Mouse (Mus musculus) neural tube, embryonic 12.5 days (tissue): ENCODE data around the gene Apol9b. TPM values are rescaled to one million over a fixed set of nuclear protein-coding genes. Genes with fewer than 3 reads are reported as not detected.

Source experiments
- ATAC-seq: fragments of 200-750 bp; cut with Nextera tagmentation; 2 replicates; pipeline ENCODE4 v1.8.0; 2017; ENCODE audit warnings: low read depth, mild to moderate bottlenecking, moderate TSS enrichment, moderate library complexity; ENCODE audit not compliant: low FRiP score
- H3K27ac ChIP-seq: fragments of 300-500 bp; sonication (generic); 2 replicates; pipeline ENCODE4 v1.5.1; 2016
- H3K27me3 ChIP-seq: fragments of 300-500 bp; sonication (generic); replicated peaks from 2 replicates; pipeline ENCODE4 v1.6.1; 2016; ENCODE audit warnings: mild to moderate bottlenecking
- H3K36me3 ChIP-seq: fragments of 300-500 bp; sonication (generic); 2 replicates; pipeline ENCODE4 v1.6.1; 2016; ENCODE audit warnings: mild to moderate bottlenecking
- H3K4me1 ChIP-seq: fragments of 300-500 bp; sonication (generic); 2 replicates; pipeline ENCODE4 v1.6.1; 2016
- H3K4me2 ChIP-seq: fragments of 300-500 bp; sonication (generic); replicated peaks from 2 replicates; pipeline ENCODE4 v1.6.1; 2016; ENCODE audit warnings: mild to moderate bottlenecking
- H3K4me3 ChIP-seq: fragments of 300-500 bp; sonication (generic); 2 replicates; pipeline ENCODE4 v1.5.1; 2016
- H3K9ac ChIP-seq: fragments of 300-500 bp; sonication (generic); 2 replicates; pipeline ENCODE4 v1.6.1; 2016; ENCODE audit warnings: mild to moderate bottlenecking
- H3K9me3 ChIP-seq: fragments of 300-500 bp; sonication (generic); 2 replicates; pipeline ENCODE4 v1.6.1; 2016; ENCODE audit warnings: mild to moderate bottlenecking
- WGBS: fragments of 180-500 bp; shearing (Covaris S2); methylation state at CpG from one replicate; pipeline ENCODE4 v1.1.7; 2016; 5-methylcytosine and 5-hydroxymethylcytosine counted together
- polyA plus RNA-seq: library from polyadenylated mRNA; unstranded; fragments of >200 nt; fragmentation: Nextera tagmentation; extraction: Ambion mirVana; gene quantifications from 2 replicates; pipeline ENCODE4 v1.2.1, GENCODE M21; 2016

The Apol9b gene
- polyA plus RNA-seq, 1 experiment from 2014 or later: not detected

DNA sequence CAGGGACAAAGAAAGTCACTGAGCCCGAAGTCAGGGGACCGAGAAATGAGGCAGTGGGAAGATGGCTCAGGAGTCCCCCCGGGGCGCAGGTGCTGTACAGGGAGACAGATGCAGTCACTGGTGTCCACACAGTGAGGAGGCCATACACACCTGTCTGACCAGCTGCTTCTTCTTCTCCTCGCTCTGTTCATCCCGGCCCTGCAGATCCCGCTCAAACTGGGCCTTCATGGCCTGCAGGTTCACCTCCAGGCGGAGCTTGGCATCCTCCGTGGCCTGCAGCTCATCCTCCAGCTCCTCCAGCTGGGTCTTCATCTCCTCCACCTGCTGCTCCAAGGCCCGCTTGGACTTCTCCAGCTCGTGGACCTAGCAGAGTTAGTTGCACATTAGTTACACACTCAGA lies 38.1 kb downstream of the Apol9b start:
- WGBS: 91% methylated on average over 11 of the region's 11 CpGs
- H3K36me3 ChIP-seq: peaks cover 100% of the 10 kb centered on the region

DNA sequence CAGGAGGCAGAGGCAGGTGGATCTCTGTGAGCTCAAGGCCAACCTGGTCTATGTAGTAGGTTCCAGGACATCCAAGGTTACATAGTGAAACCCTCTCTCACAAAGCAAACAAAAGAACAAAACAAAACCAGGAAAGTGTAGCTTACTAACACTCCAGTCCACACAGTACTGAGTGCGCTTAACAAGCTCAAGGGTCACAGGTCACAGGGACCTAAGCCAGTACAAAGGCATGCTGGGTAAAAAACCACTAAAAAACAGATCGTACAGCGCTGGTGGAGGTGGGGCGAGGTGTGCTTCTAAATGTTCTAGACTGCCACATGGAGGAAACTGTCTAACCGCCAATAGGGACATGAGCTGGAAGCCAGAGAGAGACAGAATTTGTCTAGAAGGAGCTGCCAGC lies 41.5 kb downstream of the Apol9b start:
- Histone ChIP-seq H3K9ac (no peak overlapping the region), H3K4me2 (no peak overlapping the region), H3K27ac (no peak overlapping the region), H3K4me1 (no peaks in the 10 kb centered on the region), H3K9me3 (no peaks in the 10 kb centered on the region), H3K27me3 (no peaks in the 10 kb centered on the region), H3K4me3 (no peak overlapping the region), H3K36me3 (peaks cover 95% of the 10 kb centered on the region)
- 92% methylated on average over 5 of the region's 5 CpGs for WGBS
- no peak for ATAC-seq

More for the DNA sequence above, 38.1 kb downstream of the Apol9b start:
- Histone ChIP-seq H3K4me3 (no peak overlapping the region), H3K4me2 (no peak overlapping the region), H3K4me1 (no peaks in the 10 kb centered on the region), H3K27me3 (no peaks in the 10 kb centered on the region), H3K9ac (no peak overlapping the region), H3K9me3 (no peaks in the 10 kb centered on the region), H3K27ac (no peak overlapping the region)
- ATAC-seq: no peak

DNA sequence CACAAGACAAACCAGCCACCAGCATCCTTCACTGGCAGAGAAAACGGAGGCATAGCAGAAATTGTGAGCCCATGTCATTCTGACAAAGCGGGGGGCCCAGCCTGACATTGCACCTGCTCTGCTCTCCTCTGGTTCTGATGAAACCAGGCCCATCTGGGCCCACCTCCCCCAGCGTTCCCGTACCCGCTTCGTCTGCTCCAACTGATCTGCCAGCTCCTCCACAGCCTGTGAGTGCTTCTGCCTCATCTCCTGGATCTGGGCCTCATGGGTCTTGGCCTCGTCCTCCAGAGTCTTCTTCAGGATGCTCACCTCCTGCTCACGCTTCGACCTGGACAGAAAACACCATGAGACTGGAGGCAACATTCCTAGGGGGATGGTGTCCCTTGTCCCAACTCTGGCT lies 42.1 kb downstream of the Apol9b start:
- no peaks in the 10 kb centered on the region for H3K9me3 ChIP-seq
- no peaks in the 10 kb centered on the region for H3K4me1 ChIP-seq
- H3K4me3 ChIP-seq: no peak overlapping the region
- ATAC-seq: no peak
- H3K36me3 ChIP-seq: peaks cover 89% of the 10 kb centered on the region
- H3K4me2 ChIP-seq: no peak overlapping the region
- H3K27me3 ChIP-seq: no peaks in the 10 kb centered on the region
- H3K27ac ChIP-seq: no peak overlapping the region
- WGBS: 92% methylated on average over 9 of the region's 9 CpGs
- no peak overlapping the region for H3K9ac ChIP-seq

DNA sequence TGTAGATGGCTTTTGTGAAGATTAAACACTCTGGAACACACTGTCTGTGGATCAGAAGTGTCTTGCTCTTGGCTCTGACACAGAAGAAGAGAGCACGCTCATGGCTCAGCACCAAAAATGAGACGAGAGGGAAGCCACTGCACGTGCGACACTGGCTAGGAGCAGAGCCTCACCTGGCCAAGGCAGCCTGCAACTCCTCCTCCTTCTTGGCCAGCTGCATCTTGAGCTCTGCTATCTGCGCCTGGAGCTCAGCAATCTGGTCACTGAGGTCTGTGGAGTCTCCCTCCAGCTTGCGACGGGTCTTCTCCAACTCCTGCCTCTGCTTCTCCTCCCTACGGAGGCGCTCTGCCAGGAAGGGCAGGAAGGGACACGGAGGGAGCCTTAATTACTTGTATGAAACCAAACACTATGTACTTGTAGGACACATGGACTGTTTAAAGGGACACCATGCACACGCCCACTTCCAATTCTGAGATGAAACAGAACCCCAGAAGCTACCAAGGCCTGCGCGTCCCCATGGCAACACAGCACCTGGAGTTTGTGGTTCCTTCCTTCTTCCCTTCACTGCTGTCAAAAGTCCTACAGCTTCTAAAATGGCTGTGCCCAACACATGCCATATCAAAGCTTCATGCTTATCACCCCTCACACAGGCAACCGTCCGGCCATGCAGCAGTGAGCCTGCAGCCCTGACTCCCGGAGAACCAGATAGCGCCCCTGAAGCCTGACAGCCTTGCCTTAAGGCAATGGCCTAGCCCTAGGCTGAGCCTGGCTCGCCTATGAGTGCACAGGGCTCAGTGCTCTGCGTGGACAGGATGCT lies 44.5 kb downstream of the Apol9b start:
- Histone ChIP-seq H3K27ac (no peak overlapping the region), H3K9ac (no peak overlapping the region), H3K4me3 (no peak overlapping the region), H3K4me2 (no peak overlapping the region), H3K9me3 (no peaks in the 10 kb centered on the region), H3K4me1 (no peaks in the 10 kb centered on the region), H3K27me3 (no peaks in the 10 kb centered on the region), H3K36me3 (peaks cover 86% of the 10 kb centered on the region)
- ATAC-seq: no peak
- WGBS: 94% methylated on average over 19 of the region's 19 CpGs

DNA sequence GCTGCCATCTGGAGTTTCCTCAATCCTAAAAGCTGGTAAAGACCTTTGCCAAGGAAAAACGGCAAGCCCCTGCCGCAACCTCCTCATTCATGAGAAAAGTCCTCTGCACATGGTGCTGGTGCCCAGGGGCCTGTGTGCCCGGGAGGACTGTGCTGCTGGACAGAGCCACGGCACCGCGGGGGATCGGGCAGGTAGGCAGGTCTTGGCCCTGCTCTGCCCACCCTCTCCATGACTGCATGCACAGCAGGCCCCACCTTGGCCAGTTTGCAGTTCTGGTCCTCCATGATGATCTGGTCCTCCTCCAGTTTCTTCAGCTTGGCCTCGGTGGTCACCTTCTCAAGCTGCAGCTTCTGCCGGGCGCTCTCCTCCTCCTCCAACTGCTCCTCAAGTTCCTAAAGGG lies 45.5 kb downstream of the Apol9b start:
- H3K4me1 ChIP-seq: no peaks in the 10 kb centered on the region
- no peak overlapping the region for H3K4me2 ChIP-seq
- no peak overlapping the region for H3K9ac ChIP-seq
- peaks cover 84% of the 10 kb centered on the region for H3K36me3 ChIP-seq
- no peaks in the 10 kb centered on the region for H3K9me3 ChIP-seq
- H3K27me3 ChIP-seq: no peaks in the 10 kb centered on the region
- H3K4me3 ChIP-seq: no peak overlapping the region
- WGBS: 97% methylated on average over 10 of the region's 10 CpGs
- ATAC-seq: no peak
- H3K27ac ChIP-seq: no peak overlapping the region

DNA sequence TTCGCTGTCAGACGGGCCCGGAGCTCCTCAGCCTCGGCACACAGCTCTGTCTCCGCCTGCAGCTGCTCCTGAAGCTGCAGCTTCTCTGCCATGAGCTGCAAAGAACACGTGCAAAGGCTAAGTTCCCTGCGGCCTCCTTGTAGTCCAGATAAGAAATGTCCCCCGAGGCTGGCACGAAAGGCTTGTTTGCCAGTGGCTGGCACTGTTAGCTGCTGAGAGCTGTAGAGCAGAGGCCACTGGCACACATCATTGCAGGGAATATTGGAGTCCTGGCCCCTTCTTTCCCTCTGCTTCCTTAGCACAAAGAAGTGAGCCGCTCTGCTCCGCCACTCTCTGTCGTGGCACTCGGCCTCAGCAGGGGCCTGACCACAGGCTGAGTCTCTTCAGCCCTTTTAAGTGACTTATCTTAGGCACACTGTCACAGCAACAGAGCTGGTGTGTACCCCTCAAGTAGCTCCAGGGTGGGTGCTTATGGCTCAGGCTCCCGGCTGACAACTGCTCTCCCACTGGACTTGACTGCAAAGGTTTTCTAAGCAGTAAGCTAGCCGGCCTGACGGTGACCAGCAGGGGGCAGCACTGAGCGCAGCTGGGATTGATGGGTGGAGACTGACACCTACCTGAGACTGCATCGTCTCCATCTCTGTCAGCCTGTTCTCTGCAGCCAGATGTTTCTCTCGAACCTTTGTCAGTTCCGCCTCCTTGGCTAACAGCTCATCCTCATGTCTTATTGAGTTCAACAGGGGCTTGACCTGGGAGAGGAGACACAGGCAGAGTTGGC lies 46.5 kb downstream of the Apol9b start:
- 71% methylated on average over 20 of the region's 20 CpGs for WGBS
- Histone ChIP-seq H3K9ac (no peak overlapping the region), H3K27me3 (no peaks in the 10 kb centered on the region), H3K9me3 (no peaks in the 10 kb centered on the region), H3K27ac (no peak overlapping the region), H3K4me2 (no peak overlapping the region), H3K36me3 (peaks cover 84% of the 10 kb centered on the region), H3K4me1 (no peaks in the 10 kb centered on the region), H3K4me3 (no peak overlapping the region)
- no peak; the same call in 1 of the 2 replicates for ATAC-seq

DNA sequence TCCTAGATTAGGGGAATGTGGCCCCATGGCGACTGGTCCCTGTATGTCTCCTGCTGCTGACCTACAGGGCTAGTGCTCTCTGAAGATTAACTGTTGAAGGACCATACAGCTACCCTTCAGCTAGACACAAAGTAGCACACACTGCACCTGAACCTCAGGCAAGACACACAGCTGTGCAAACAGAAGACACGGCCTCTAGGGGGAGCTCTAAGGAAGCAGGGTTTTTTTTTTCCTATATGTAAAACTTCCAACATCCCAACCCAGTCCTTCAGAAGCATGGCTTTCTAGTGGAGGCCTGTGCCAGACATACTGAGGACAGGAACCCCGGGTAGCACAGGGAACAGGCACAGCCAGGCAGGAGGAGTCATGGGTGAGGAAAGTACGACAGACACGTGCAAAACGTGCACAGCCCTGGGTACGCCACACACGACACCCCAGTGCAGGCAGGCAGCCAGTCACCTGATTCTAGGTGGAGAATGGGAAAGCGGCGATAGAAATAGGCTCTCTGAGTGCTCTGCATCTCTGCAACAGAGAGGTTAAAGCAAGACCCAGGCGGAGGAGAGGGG lies 53.7 kb downstream of the Apol9b start:
- no peak for ATAC-seq
- Histone ChIP-seq H3K36me3 (peaks cover 96% of the 10 kb centered on the region), H3K4me3 (no peak overlapping the region), H3K27ac (no peak overlapping the region), H3K9me3 (no peaks in the 10 kb centered on the region), H3K9ac (no peak overlapping the region), H3K4me2 (no peak overlapping the region), H3K4me1 (no peaks in the 10 kb centered on the region), H3K27me3 (no peaks in the 10 kb centered on the region)
- WGBS: 85% methylated on average over 11 of the region's 11 CpGs

DNA sequence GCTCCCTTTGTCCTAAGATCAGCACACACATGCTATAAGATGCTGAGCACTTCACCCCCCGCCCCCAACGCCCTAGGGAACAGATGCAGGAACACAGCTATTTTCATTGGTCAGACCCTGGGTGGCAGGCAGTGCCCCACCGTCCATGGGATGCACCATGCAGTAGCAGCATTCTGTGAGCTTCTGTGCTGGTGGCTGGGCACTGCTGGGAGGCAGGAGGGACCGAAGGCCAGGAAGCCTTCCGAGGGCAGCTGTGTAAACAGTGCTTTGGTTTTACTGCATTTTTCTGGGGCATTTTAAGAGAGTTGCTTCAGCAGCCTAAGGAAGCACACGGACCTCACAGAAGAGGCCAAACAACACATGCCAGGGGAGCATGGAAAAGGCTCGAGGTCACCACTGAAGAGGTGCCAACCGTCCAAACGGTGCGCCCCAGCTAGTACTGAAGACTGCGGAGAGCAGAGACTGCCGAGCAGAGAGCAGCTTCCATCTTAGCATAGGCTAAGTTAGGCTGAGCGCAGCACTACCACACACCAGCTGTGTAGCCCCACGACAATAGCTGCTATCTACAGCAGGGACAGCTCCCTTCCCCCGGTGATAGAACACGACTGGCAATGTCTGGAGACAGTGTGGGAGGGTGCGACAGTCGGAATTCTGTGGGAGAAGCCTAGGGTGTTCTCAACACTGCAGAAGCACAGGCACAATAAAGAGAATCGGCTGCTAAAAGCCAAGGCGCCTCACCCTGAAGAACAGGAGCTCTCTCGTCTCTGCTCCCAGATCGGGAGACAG lies 55.4 kb downstream of the Apol9b start:
- H3K36me3 ChIP-seq: peaks cover 97% of the 10 kb centered on the region
- H3K27me3 ChIP-seq: no peaks in the 10 kb centered on the region
- H3K27ac ChIP-seq: no peak overlapping the region
- H3K4me2 ChIP-seq: no peak overlapping the region
- H3K9me3 ChIP-seq: no peaks in the 10 kb centered on the region
- H3K9ac ChIP-seq: no peak overlapping the region
- H3K4me1 ChIP-seq: no peaks in the 10 kb centered on the region
- no peak overlapping the region for H3K4me3 ChIP-seq
- ATAC-seq: no peak
- 76% methylated on average over 22 of the region's 22 CpGs for WGBS

DNA sequence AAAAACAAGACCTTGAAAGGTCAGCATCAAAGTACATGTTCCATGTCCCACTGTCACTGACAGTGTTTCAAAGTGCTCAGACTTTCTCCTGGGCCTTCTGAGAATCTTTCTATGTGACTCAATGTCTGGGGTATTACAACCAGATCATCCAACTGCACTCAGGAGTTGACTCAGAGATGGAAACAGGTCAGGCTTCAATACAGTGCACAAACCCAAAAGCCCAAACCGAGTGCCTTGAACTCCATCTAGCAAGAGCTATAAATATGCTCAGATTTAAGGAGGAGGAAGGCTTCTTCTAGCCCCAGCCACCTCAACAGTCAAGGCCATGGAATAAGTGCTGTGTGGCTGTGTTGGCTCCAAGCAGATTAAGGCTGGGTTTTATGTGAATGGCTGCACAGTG lies 57.0 kb downstream of the Apol9b start:
- Histone ChIP-seq H3K4me1 (no peaks in the 10 kb centered on the region), H3K27ac (no peak overlapping the region), H3K36me3 (peaks cover 97% of the 10 kb centered on the region), H3K4me3 (no peak overlapping the region), H3K9ac (no peak overlapping the region), H3K27me3 (no peaks in the 10 kb centered on the region), H3K9me3 (no peaks in the 10 kb centered on the region), H3K4me2 (no peak overlapping the region)
- WGBS: 87% methylated on average over 1 of the region's 1 CpGs
- no peak for ATAC-seq

Other genes with a start within 250 kb of the Apol9b start
- gene Apol11a, start 220.8 kb upstream of the Apol9b start, polyA plus RNA-seq: not detected in 2 replicates
- gene Apol7c, start 195.7 kb upstream of the Apol9b start, polyA plus RNA-seq: not detected in 2 replicates
- not detected in 2 replicates for gene 1700025B11Rik, start 167.1 kb upstream of the Apol9b start, polyA plus RNA-seq
- 0.19 TPM in 1 of 2 replicates, not detected in the other for gene Apol10b, start 132.9 kb upstream of the Apol9b start, polyA plus RNA-seq
- not detected in 2 replicates for gene Gm36245, start 129.8 kb upstream of the Apol9b start, polyA plus RNA-seq
- not detected in 2 replicates for gene Apol11b, start 85.8 kb upstream of the Apol9b start, polyA plus RNA-seq
- not detected in 2 replicates for gene Apol7e, start 30.2 kb upstream of the Apol9b start, polyA plus RNA-seq
- gene Apol8, start 28.0 kb downstream of the Apol9b start, polyA plus RNA-seq: 0.26 and 0.48 TPM in 2 replicates
- 20.9 and 21.0 TPM in 2 replicates for gene Myh9, start 113.1 kb downstream of the Apol9b start, polyA plus RNA-seq
- 208 and 218 TPM in 2 replicates for gene Txn2, start 200.0 kb downstream of the Apol9b start, polyA plus RNA-seq
- gene Foxred2, start 227.7 kb downstream of the Apol9b start, polyA plus RNA-seq: 5.5 and 6.2 TPM in 2 replicates
- gene Eif3d, start 241.8 kb downstream of the Apol9b start, polyA plus RNA-seq: 204 and 205 TPM in 2 replicates